Mouse (Mus musculus) thymus, postnatal 10 days (tissue): Measurements from ENCODE around the gene Pkp1.
A peak's percentile ranks its signal among the peaks of the same experiment; 100 is the strongest.

Experiments used
- DNase-seq, 2 experiments: peaks; one replicate each; pipeline ENCODE4 v3.0.0; 2021; ENCODE audit warnings: low spot score in 2 of 2

Pkp1 gene

DNA sequence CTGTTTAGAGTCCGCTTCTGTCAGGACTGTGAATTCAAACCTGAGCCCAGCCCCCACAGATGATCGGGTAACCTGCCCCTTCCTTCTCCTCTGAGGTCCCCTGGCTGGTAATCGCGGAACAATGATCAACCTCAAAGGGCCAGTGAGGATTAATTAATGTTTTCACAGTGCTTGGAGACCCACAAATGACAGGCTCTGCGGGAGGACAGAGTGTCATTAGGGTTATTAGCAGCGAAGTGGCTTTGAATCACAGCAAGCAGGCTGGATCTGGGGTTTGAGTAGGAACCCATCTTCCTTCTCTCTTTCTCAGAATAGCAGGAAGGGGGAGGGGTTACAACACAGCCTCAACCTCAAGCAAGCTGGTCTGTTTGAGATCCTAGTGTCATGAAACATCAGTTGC, 9.6 kb downstream of the Pkp1 start:
- DNase-seq, result no peak

- DNase-seq, result no peak
Observed at GRCm38 (mm10) chr1:135906736-135907135, 12.3 kb downstream of the Pkp1 start.

DNA sequence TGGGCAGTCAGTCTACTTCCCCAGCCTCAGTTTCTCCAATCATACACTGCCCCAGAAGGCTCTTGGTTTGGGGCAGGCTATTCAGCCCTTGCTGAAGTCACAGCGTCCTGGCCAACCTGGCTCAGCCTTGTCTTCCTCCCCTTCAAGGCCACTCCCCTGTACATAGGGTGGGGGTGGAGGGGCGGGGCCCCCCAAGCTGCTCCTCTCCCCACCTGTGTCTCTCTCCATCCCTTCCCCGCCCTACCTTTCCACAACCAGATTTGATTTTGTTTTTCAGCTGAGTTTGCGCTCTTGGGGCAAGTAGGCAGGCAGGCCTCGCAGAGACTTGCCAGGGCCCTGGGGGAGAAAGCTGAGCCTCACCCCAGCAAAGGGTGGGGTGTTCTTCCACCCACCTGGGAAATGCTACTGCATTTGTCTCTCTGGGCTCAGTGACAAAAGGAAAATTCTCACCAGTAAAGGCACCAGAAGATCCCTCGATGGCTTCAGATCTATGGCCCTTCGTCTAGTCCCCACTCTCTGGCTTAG, 19.0 kb downstream of the Pkp1 start:
- DNase-seq, result no peak

- no peak for DNase-seq
Observed at GRCm38 (mm10) chr1:135899295-135899694, 19.7 kb downstream of the Pkp1 start.

GRCm38 (mm10) chr1:135895367-135895766, 23.6 kb downstream of the Pkp1 start:
- no peak for DNase-seq

- no peak for DNase-seq
Observed at GRCm38 (mm10) chr1:135893377-135893776, 25.6 kb downstream of the Pkp1 start.

- no peak for DNase-seq
Observed at GRCm38 (mm10) chr1:135892764-135893163, 26.2 kb downstream of the Pkp1 start.

GRCm38 (mm10) chr1:135892233-135892632, 26.8 kb downstream of the Pkp1 start:
- DNase-seq, result no peak

DNA sequence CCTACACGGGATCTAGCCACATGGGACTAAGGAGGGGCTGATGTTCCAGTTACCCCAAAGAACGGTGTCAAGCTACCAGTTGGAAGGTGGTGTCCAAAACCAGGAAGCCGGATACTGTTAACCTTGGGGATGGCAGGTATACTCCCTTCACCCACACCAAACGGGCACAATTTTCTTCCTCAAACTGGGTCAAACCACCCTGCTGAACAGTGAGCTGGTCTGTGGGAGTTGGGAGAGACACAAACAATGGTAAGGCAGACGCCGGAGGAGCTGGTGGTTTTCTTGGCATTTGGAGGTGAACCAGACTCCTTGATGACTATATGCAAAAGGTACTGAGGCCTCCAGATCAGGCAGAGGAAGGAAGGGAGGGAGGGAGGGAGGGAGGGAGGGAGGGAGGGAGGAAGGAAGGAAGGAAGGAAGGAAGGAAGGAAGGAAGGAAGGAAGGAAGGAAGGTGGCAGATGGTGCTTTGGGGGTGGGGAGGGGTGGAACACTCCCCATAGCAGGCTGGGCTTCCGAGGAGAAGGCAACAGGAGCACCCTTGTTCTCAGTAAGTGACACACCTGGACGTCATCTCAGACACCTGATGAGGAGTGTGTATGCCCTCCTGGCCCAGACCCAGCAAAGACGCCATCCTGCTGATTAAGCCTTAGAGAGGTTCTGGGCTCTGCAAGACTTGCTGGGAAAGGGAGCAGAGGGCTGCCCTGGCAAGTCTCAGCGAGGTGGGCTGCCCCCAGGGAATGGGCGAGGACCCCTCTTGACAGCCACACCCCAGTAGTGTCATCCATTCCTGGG, 27.4 kb downstream of the Pkp1 start:
- no peak for DNase-seq

DNA sequence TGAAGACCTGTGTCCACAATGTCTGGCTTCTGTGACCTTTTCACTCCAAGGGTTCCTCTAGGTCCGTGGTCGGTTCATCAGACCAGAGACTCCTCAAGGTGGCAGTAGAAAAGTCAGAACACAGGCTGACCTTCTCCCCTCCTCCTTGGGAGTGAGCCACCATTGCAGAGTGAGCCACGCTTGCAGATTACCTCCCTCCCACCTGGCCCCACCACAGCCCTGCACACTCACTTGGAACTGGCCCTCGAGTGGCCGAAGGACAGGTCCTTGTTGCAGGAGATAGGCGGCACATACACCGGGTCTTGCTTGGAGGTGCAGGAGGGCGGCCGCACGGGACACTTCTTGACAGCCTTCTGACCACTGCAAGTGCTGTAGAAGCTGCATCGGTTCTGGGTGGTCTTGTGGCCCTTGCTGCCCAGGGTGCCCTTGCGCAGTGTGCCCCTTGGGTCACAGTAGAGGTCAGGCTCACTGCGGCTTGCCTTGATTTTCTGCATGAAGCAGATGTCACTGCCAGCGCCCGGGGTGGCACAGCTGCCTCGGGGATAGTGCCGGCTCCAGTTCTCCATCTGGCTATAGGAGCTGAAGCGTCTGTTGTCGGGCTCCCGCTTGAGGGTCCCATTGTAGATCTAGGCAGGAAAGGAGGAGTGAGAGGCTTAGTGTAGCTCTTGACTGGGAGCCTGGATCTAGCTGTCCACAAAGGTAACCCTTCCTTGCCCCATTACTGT, 29.4 kb downstream of the Pkp1 start:
- DNase-seq, result no peak

DNA sequence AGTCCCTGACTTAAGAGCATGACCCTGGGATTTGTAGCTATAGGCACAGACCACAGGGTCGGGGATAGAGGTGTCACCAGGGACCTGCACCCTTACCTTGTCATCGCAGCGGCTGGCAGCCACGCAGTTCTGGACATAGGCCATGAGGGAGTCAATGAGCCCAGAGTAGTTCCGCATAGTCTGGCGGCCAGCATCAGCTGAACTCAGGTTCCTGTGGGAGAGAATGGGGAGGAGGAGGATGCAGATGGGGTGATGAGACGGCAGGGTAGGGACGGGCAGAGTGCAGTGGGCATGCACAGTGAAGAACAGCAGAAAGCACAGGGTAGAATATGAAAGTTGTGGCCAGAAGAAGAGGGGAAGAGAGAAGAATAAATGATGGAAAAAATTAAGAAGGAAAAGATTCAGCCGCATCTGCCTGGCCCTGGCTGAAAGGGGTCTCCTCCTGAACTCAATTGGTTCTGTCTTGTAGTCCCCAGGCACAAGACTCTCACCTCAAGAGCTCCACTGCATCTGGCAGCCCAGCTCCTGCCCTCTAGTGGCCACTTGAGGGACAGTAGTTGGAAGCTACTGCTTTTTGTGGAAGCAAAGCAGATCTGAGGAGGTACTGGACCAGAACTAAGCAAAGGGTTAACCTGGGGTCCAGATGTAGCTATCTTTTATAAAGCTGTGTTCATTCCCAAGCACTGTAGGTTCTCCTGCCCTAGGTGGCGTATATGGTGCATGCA, 36.5 kb downstream of the Pkp1 start:
- peak; percentile 13 to 65 for DNase-seq

DNA sequence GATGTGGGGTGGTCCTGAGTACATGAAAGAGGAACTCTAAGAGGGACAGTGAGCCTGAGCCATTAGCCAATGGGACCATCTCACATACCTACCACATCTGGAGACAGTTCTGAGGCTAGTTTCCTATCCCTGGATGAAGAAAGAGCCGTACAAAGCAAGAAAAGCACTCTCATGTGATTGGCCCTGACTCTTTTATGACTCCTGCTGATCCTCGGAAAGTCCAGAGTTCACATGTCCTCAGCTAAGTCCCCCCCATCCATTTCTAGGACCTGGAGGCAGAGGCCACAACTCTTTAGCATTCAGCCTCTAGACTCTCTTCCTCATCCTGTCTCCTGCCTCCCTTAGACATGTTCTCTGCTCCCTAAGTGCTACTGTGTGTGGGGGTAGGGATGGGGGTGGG, 41.8 kb downstream of the Pkp1 start:
- no peak for DNase-seq

DNA sequence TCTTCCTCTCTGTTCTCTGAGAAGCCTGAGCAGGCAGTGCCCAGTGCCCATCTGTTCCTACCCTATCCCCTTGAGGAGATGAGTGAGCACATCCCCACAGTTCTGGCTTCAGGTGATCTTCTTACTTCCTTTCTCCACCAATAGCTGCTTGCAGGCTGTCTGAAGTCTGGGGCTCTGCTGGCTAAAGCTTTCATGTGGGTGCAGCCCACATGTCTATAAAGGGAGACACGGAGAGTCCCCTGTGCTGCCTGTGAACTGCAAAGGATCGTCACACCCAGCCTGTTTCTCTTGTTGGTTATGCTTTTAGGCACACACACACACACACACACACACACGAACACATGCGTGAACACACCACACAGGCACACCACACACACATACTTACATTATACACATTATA, 46.0 kb downstream of the Pkp1 start:
- no peak for DNase-seq

- DNase-seq, result no peak
Observed at GRCm38 (mm10) chr1:135868570-135868969, 50.4 kb downstream of the Pkp1 start.

DNA sequence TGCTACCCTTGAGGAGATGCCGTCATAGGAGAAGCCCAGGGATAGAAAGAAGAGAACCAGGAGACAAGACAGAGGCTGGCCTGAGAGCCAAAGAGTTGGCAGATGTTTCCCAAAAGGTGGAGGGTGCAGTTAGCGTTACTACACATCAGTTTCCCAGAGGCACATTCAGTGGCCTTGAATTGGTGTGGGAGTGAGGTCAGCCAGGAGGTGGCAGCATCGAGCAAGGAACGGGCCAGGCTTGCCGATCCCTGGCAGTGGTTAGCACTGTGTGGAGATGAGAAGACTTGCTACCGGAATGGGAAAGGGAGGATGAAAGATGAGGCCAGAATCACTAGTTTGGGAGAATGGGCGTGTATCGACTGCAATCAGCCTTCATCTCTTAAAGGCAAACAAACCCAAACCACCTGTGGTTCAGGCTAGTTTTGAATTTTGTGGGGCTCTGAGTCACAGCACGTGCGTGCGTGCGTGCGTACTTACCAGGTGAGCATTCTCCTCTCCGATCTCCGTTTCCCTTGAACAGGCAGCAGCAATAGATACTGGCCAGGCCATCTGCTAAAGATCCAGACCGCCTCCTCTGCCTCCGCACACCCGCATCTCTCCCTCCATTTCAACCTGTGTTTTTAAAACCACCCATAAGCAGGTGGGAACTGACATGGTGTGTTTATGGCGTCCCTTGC, 53.4 kb downstream of the Pkp1 start:
- DNase-seq, result peak; percentile 42 to 80

GRCm38 (mm10) chr1:135864830-135865229, 54.2 kb downstream of the Pkp1 start:
- DNase-seq, result no peak

GRCm38 (mm10) chr1:135863786-135864335, 55.1 kb downstream of the Pkp1 start:
- DNase-seq, result no peak

GRCm38 (mm10) chr1:135862561-135862960, 56.4 kb downstream of the Pkp1 start:
- no peak for DNase-seq

- DNase-seq, result no peak
Observed at GRCm38 (mm10) chr1:135861980-135862552, 56.9 kb downstream of the Pkp1 start.

GRCm38 (mm10) chr1:135861091-135861490, 57.9 kb downstream of the Pkp1 start:
- DNase-seq, result no peak

DNA sequence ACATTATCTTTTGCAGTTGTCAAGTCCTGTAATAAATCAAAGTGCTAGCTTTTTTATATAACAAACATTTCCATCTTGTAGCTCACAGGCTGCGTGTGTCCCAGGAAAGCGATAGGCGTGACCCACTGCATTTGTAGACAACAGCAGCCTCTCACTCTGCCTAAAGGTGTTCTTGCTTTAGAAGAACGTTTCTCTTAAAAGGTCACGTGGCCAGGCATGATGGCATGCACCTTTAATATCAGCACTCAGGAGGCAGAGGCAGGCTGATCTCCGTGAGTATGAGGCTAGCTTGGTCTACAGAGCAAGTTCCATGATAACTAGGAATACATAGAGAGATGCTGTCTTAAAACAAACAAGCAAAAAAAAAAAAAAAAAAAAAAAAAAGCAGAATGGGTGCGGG, 60.5 kb downstream of the Pkp1 start:
- no peak for DNase-seq
